Mouse (Mus musculus): ENCODE results near the gene Tnks2.
"Not testable (repeated sequence)": the region's sequence is repeated elsewhere in the genome, so short reads cannot be mapped to it uniquely, and the experiment has no call there.

The Tnks2 gene

DNA sequence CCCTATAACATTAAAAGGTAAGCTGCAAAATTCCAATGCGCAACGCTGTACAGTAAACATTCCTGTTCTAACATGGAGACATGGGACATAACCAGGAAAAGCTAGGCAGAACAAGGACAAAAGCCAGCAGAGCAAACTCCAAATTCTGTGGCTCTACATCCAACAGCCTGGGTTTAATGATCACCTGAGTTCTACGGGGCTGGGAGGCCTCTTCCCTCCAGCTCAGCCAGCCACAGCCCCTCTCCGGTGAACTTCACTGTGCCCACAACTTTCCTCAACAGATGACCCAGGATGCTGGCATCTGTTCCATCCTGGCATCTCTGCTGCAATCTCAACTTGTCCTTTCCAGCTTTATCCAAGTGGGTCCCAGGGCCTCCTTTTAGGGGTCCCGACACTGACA is 6.4 kb upstream of the Tnks2 start:
- no peak for DNase-seq (ENCODE audit: low spot score)

DNA sequence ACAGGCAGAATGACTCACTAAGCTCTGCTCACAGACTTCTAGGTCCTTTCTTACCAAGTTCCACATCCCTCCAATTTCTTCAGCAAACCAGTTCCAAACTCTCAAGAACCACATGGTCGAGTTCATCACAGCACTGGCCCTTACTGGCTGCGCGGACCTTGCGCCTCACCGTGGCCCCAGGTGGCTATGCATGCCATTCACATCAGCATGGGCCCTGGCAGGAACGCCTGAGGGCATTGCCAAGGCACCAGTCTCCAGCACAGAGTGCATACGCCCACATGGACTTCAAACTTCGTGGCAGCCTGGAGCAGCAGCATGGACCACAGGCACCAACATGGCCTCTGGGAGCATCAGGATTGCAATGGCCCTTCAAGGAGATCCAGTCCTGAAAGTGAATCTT is 5.7 kb upstream of the Tnks2 start:
- no peak for DNase-seq (ENCODE audit: low spot score)

DNA sequence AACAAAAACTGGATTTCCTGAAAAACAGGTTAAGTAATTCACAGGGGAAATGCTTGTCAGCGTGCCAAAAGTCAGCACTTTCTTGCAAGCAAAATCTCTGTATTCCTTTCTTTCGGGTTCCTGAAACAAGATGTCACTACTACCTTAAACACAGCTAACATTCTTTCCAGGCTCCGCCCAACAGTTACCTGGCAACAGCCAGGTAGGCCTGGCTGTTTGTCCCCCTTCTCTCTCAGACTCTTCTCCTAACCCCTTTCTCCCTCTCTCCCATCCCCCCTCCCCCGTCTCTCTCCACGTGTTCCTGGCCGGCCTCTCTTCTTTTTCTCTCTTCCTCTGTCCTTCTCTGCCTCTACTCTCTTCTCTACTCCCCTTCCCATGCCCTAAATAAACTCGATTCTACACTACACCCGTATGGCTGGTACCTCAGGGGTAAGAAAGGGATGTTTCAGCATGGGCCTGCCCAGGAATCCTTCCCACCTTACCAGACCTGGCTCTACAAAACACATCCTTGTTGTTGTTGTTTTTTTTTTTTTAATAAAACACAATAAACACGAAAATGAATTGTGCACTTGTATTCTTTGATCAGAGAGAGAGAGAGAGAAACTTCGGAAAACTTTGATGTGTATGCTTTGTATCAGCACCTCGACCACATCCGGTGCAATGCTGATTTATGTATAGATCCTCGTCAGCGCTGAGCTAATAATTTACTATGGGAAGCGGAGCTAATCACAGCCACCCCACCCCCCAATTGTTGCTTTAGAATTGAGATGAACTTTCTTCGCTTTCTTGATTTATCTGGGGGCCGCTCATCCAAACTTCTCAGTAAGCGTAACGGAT is 863 bp upstream of the Tnks2 start:
- peak; percentile 43 for DNase-seq (ENCODE audit: low spot score)

DNA sequence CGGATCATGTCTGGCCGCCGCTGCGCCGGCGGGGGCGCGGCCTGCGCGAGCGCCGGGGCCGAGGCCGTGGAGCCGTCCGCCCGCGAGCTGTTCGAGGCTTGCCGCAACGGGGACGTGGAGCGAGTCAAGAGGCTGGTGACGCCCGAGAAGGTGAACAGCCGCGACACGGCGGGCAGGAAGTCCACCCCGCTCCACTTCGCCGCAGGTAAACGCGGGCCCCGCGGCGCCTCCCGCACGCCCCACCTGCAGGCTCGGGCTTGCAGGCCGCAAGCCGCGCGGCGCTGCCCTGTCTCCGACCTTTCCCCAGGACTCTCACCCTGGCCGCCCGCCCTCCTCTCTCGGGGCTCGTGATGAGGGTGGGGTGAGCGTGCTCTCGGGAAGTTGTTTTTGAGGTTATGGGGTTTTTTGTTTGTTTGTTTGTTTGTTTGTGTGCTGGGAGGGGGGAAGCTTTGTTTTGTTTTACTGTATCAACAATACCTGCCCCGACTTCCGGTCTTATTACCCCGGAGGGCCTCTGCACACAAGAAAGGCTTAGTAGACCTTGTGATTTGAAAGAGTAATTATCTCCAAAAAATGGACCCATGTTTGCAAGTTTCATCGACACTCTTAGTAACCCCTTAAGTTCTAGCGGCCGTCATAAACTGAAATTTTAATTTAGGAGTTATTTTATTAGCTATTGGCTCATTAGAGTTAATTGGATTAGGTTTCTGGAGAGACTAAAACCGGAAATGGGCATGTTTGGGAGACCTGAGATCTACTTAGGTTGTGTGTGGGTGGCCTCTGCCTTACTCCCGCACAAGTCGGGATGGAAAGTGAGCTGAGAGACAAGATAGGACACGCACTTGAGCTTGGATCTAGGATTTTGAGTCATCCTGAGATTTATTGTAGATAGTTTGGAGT is 750 bp downstream of the Tnks2 start:
- DNase-seq (ENCODE audit: low spot score): peak; percentile 70

DNA sequence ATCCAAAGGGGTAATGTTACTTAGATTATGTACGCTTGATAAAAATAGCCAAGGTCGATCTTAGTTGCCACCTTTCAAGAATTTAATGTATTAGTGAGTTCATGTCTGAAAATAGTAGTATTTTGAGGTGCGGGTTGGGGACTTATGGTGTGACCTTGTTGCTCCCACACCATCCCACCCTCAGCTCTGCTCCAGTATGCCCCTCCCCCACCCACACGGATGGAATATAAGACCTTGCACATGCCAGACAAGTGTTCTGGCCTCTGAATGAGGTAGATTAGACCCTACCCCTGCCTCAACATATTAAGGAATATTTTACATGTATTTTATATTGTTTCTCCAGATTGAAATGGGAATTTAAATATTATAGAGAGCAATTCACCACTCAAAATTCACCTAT is 2.0 kb downstream of the Tnks2 start:
- no peak for DNase-seq (ENCODE audit: low spot score)

DNA sequence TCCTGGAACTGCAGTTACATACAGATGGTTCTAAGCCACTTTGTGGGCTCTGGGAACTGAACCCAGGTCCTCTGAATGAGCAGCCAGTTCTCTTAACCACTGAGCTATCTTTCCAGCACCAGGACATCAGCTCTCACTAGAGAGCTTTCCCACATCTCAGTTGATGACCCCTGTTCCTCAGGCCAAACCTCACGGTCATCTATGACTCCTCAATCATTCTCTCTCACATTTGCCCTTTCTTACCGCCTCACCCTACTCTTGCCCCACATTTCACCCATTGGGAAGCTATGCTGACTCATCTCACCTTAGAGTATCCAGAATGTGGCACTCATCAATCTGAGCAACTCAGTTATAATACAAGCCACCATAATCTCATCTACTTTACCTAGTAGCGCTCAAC is 6.3 kb downstream of the Tnks2 start:
- no peak for DNase-seq (ENCODE audit: low spot score)

DNA sequence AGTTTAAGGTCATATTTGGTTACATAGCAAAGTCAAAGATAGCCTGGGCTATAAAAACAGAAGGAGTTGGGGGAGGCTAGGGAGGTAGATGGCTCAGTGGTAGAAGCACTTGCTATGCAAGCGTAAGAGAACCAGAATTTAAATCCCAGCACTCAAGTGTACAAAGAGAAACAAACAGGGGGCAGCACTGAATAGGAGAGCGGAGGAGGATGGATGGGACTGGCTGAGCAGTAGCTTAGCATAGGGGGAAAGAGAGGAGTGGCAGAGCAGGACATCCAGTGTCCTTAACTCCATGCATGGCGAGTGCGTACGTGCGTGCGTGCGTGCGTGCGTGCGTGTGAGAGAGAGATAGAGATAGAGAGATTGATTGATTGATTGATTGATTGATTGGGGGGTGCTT is 9.8 kb downstream of the Tnks2 start:
- DNase-seq (ENCODE audit: low spot score): no peak

DNA sequence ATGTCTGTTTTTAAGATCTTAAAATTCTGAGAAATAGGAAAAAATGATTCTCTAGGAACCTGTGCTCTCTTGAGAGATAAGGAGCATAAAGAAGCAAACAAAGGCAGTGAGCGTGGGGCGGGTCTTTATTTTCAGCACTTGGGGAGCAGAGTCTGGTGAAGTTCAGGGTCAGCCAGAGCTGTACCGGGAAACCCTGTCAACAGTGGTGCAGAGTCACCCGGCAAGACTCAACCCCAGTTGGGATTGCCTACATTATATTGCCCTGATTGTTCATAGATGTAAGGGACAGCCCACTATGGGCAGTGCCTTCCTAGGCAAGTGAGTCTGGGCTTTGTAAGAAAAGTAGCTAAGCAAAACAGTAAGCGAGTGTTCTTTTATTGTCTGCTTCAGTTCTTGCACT is 11.9 kb downstream of the Tnks2 start:
- DNase-seq (ENCODE audit: low spot score): no peak

DNA sequence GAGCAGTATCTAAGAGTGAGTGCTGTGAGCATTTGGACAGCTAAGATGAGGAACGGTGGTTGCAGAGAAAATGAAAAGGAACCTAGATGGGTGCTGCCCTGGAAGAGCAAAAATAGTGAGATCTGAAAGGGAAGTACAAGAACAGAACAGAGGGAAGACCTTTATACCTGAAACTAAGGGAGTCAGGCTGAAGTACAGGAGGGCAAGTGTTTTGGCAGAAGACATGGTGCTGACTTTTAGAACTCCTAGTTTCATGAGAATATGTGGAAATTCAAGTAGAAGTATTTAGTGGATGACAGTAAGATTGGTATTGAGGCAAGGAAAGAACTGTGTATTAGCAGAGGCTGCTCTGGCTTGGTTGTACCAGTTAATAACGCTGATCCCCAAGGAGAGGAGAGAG is 19.8 kb downstream of the Tnks2 start:
- DNase-seq (ENCODE audit: low spot score): no peak

DNA sequence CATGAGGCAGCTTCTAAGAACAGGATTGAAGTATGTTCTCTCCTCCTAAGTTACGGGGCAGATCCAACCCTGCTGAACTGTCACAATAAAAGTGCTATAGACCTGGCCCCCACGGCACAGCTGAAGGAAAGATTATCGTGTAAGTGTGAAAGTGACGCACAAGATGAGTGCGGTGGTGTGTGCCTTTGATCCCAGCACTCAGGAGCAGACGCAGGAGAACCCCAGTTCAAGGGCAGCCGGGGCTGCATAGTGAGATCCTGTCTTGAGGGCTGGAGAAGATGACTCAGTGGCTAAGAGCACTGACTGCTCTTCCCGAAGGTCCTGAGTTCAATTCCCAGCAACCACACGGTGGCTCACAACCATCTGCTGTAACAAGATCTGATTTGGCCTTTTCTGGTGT is 23.8 kb downstream of the Tnks2 start:
- DNase-seq (ENCODE audit: low spot score): no peak

DNA sequence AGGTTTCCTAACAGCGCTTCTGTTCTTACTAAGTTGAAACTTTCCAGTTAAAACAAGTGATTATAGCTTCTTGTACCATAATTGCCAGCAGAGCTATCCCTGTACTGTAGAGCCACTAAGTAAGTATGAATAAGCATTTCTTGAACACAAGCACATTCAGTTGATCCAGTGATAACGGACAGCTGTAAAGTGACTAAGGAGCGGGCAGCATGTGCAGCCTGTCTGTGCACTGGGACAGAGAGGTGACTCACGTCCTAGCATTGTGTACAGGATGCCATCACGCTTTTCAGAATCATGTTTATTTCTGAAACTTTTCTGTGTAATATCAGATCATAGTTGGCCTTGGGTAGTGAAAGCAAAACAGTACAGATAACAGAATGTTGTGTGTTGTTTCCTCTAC is 26.4 kb downstream of the Tnks2 start:
- DNase-seq (ENCODE audit: low spot score): no peak

DNA sequence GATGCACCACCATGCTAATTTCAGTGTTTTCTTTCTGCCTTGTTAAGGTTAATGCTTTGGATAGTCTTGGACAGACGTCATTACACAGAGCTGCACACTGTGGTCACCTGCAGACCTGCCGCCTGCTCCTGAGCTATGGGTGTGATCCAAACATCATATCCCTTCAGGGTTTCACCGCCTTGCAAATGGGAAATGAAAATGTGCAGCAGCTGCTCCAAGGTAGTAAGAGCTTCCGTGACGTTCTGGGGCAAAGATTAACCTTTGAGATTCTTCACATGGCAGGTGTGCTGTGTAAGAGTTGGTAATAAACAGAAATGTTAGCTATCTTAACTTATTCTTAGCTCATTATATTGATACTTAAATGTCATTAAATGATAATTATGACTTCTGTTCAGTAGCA is 31.9 kb downstream of the Tnks2 start:
- no peak for DNase-seq (ENCODE audit: low spot score)

DNA sequence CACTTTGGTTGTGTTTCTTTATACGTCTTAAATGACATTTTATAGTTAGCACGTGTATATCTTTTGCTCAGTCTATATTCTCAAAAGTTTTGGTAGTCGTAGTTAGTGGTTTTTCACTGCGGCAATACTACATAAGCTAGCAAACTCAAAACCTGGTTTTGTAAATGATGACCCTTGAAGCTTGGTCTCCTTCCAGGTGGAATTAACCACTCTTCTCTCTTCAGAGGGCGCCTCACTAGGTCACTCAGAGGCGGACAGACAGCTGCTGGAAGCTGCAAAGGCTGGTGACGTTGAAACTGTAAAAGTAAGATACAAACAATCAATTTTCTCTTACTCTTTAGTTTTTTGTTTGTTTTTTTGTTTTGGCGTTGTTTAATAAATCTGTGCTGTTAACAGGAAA is 33.4 kb downstream of the Tnks2 start:
- no peak for DNase-seq (ENCODE audit: low spot score)

DNA sequence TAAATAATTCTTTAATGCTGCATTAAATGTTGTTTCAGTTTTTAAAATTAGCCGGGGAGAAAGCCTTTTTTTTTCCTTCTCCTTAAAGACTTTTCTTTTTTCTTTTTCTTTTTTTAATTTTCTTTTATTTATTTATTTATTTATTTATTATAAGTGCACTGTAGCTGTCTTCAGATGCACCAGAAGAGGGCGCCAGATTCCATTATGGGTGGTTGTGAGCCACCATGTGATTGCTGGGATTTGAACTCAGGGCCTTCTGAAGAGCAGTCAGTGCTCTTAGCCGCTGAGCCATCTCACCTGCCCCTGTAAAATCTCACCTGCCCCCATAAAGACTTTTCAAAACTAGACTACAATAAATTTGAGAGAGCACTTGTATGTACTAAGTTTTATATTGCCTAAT is 34.6 kb downstream of the Tnks2 start:
- not testable (repeated sequence) for DNase-seq (ENCODE audit: low spot score)

DNA sequence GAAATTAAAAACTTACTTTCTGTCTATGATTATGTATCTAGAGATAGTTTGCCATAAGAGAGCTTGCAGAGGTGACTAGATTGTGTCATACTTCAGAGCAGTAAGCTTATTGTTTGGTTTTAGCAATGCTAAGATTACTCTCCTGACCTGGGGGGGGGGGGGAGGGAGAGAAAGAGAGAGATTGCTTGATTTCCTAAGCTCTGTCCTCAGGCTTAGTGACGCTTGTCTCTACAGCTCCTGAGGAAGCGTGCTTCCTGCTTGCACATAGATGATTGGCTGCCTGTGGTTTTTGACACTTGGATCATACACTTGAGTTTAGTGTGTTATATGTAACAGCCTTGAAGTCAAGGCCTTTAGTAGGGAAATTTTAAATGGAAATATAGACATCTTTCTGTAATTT is 40.6 kb downstream of the Tnks2 start:
- no peak for DNase-seq (ENCODE audit: low spot score)

DNA sequence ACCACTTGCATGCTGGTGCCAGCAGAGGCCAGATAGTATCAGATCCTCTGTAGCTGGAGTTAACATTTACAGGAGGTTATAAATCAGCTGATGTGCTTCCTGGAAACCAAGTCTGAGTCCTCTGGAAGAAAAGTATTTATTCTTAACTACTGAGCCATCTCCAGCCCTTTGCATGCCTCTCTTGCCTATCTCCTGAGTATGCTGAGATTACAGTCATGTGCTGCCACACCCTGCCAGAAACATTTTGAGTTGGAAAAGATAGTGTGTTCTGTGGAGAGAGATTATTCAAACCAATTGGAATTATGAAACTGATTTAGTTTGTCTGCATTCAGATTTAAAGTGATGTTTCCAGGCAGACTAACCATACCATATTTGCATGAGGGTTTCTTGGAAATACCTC is 43.3 kb downstream of the Tnks2 start:
- DNase-seq (ENCODE audit: low spot score): no peak

DNA sequence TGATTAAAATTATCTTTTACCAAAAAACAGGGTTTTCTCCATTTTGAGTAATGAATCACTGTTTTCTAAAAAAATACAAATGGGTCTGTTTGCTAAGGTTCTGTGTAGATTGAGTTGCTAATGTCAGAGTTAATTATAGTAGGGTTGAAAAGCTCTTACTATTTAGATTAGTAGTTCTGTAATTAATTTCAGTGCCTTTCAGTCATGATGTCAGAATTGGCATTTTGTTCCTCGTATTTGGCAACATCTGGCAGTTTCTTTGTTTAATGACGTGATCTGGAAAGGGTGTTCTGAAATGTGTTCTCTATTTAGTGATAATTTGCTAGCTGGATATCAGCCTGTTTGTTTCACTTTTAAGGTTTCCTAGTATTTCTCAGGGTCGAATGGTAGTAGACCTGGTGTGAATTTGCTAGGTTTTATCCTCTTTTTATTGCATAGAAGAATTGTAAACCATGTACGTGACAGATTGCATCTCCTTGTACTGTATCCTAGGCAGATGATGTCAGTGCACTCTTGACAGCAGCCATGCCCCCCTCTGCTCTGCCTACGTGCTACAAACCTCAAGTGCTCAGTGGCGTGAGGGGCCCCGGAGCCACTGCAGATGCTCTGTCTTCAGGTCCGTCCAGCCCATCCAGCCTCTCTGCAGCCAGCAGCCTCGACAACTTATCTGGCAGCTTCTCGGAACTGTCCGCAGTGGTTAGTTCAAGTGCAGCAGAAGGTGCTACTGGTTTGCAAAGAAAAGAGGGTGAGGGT is 44.9 kb downstream of the Tnks2 start:
- no peak for DNase-seq (ENCODE audit: low spot score)

DNA sequence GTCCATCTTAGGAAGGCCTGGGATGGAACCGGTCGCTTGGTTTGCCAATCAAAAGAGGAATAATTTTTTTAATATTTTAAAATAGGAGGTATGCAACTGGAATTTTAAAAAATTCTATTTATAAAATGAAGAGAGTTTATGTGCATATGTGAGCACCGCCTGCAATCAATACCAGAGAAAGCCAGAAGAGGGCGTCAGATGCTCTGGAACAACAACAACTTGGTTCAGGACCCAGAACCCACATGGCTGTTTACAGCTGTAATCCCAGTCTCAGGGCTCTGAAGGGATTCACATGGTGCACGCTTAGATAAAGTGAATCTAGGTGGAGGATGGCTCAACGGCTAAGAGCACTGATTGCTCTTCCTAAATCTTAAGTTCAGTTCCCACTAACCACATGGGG is 49.1 kb downstream of the Tnks2 start:
- DNase-seq (ENCODE audit: low spot score): no peak

DNA sequence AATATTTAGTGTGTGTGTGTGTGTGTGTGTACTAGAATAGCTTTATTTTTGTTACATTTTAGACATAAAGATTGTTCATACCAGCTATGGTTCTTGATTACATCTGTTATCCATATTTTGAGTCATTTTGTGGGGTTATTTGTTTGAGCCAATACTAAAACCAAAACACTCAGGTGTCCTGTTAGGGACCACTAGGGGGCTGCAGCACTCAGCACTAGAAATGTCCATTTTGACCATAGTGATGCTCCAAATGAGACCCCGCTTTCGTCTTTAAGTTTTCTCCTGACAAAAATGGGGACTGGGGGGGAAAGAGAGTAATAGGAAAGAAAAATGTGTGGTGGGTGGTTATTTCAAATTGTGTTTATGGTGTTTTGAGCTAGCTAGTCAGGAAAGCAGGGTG is 52.3 kb downstream of the Tnks2 start:
- DNase-seq (ENCODE audit: low spot score): no peak

DNA sequence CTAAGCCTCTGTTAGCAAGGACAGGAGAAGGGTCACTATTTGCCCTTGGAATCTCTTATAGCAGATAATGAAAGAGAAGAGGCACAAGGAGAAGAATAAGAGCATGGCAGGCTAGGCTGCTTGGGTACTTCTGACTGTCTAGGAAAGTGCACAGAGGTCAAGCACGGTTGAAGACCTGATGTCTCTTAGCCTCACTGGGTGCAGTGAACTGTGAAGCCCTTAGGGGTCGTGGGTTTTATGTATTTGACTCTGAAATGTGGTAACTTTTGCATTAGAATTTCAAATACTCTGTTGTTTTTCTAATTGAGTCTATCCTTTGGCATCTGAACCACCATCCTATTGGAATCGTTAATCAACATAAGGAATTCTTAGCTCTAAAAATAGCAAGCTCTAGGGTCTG is 53.7 kb downstream of the Tnks2 start:
- DNase-seq (ENCODE audit: low spot score): no peak

DNA sequence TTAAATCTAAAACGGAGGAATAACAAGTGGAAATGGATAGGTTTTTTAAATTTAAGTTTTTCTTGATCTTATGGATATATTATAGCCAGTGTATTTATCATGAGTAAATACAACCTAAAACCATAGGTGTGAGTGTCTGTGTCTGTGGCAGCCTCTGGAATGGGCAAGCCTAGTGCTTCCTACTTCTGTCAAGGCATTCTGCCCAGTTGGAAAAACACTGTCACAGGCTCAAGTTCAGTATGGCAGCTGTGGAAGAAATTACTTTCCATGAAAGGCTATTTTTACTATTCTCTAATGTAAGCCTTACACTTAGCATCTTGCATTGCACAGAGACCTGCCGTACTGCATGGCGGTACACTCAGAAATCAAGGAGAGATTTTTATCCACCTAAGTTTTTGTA is 57.7 kb downstream of the Tnks2 start:
- no peak for DNase-seq (ENCODE audit: low spot score)

DNA sequence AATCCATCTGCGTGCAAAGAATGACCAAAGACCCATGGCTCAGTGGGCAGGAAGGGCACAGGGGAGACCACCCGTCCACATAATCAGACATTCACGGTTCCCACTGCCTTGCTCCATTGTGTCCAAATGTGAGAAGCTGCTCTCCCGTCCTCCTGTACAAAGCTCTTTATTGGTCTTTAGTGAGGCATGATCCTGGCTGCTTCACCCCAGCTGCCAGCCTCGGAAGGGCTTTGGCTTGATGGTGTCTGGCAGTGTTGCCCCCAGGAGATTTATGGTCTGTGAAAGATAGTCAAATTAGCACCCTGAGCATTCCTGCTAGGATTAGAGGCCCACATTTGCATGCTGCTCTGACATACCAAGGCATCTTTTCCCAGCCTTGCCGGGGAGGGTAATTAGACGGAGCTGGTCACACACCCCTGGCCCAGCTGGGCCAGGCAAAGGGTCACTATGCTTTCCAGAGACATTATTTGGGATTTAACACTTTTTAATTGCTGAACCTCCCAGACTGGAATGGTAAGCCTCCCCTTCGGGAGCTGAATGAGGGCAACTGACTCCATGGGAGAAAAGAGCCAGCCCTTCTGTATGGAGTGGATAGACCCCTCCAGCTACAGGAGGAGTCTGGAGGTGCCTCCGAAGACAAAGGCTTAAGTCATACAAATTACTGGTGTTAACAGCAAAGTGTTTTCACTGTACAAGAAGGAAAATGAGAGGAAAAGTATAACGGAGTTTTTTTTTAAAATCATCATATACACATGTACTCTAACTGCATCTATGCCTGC is 62.9 kb downstream of the Tnks2 start:
- DNase-seq (ENCODE audit: low spot score): no peak

Data from testis, postnatal 14 days (tissue).